Mouse (Mus musculus): ENCODE measurements at regions not wholly inside any gene's neighbourhood (a gene's known extent, or its start where the extent isn't known, plus 50 kb on each side); places are given as distances from the start of the nearest gene placed in this dataset.

- DNase-seq (ENCODE audit: low read depth, low spot score) = no peak
These were observed 151.4 kb downstream of the Abcc12 start for GRCm38 (mm10) chr8:86428998-86429651.

GRCm38 (mm10) chr8:86428131-86428530 is 152.4 kb downstream of the Abcc12 start:
- DNase-seq (ENCODE audit: low read depth, low spot score) = no peak

GRCm38 (mm10) chr8:86426056-86426455 is 154.4 kb downstream of the Abcc12 start:
- DNase-seq (ENCODE audit: low read depth, low spot score) = no peak

GRCm38 (mm10) chr8:86425382-86425781 is 155.1 kb downstream of the Abcc12 start:
- DNase-seq (ENCODE audit: low read depth, low spot score) = peak; percentile 9

GRCm38 (mm10) chr8:86419059-86419651 is 161.3 kb downstream of the Abcc12 start:
- DNase-seq (ENCODE audit: low read depth, low spot score) = no peak

- no peak for DNase-seq (ENCODE audit: low read depth, low spot score)
These were observed 162.0 kb downstream of the Abcc12 start for GRCm38 (mm10) chr8:86418414-86418981.

GRCm38 (mm10) chr8:86415208-86415607 is 165.3 kb downstream of the Abcc12 start:
- DNase-seq (ENCODE audit: low read depth, low spot score) = no peak

- DNase-seq (ENCODE audit: low read depth, low spot score) = no peak
These were observed 169.3 kb downstream of the Abcc12 start for GRCm38 (mm10) chr8:86411232-86411631.

GRCm38 (mm10) chr8:86406196-86406595 is 174.3 kb downstream of the Abcc12 start:
- no peak for DNase-seq (ENCODE audit: low read depth, low spot score)

- no peak for DNase-seq (ENCODE audit: low read depth, low spot score)
These were observed 177.1 kb downstream of the Abcc12 start for GRCm38 (mm10) chr8:86403434-86403833.

GRCm38 (mm10) chr8:86401946-86402345 is 178.5 kb downstream of the Abcc12 start:
- DNase-seq (ENCODE audit: low read depth, low spot score) = no peak

- DNase-seq (ENCODE audit: low read depth, low spot score) = no peak
These were observed 185.4 kb downstream of the Abcc12 start for GRCm38 (mm10) chr8:86395121-86395520.

- DNase-seq (ENCODE audit: low read depth, low spot score) = peak; percentile 63
These were observed 186.7 kb downstream of the Abcc12 start for GRCm38 (mm10) chr8:86393835-86394234.

- DNase-seq (ENCODE audit: low read depth, low spot score) = no peak
These were observed 187.1 kb downstream of the Abcc12 start for GRCm38 (mm10) chr8:86393374-86393773.

GRCm38 (mm10) chr8:86390715-86391114 is 189.8 kb downstream of the Abcc12 start:
- no peak for DNase-seq (ENCODE audit: low read depth, low spot score)

GRCm38 (mm10) chr8:86389690-86390671 is 190.5 kb downstream of the Abcc12 start:
- peak; percentile 57 for DNase-seq (ENCODE audit: low read depth, low spot score)

GRCm38 (mm10) chr8:86385236-86385635 is 195.2 kb downstream of the Abcc12 start:
- no peak for DNase-seq (ENCODE audit: low read depth, low spot score)

- no peak for DNase-seq (ENCODE audit: low read depth, low spot score)
These were observed 198.5 kb downstream of the Abcc12 start for GRCm38 (mm10) chr8:86381977-86382376.

GRCm38 (mm10) chr8:86368062-86368461 is 212.4 kb downstream of the Abcc12 start:
- DNase-seq (ENCODE audit: low read depth, low spot score) = no peak

- DNase-seq (ENCODE audit: low read depth, low spot score) = no peak
These were observed 213.8 kb downstream of the Abcc12 start for GRCm38 (mm10) chr8:86366636-86367035.

GRCm38 (mm10) chr8:86365726-86366125 is 214.8 kb downstream of the Abcc12 start:
- DNase-seq (ENCODE audit: low read depth, low spot score) = no peak

GRCm38 (mm10) chr8:86364898-86365297 is 215.6 kb downstream of the Abcc12 start:
- no peak for DNase-seq (ENCODE audit: low read depth, low spot score)

All from WW6 (cell line).